Mouse (Mus musculus) Patski (cell line): ENCODE data around the gene Kif2c. TPM values are rescaled to one million over a fixed set of nuclear protein-coding genes. Genes with fewer than 3 reads are reported as not detected.
A peak's percentile ranks its signal among the peaks of the same experiment; 100 is the strongest.
"Not testable (repeated sequence)": the region's sequence is repeated elsewhere in the genome, so short reads cannot be mapped to it uniquely, and the experiment has no call there.

Source experiments
- ATAC-seq: fragments of 100-300 bp; one replicate; pipeline ENCODE4 v1.8.0; 2021
- CTCF ChIA-PET: fragments of 350-600 bp; sonication (Branson Sonifier 250); formaldehyde crosslinking; loops from one replicate; lab custom pipeline; 2022; ENCODE audit warnings: inconsistent platforms; lab: Charles Lee
- POLR2A ChIA-PET: fragments of 350-600 bp; sonication (Branson Sonifier 250); formaldehyde crosslinking; loops from one replicate; lab custom pipeline; 2022; ENCODE audit warnings: antibody characterized with exemption, inconsistent platforms; lab: Charles Lee
- DNase-seq: peaks from one replicate; pipeline ENCODE4 v3.0.0-alpha.2; 2011; ENCODE audit warnings: low read depth, low spot score
- H3K27me3 ChIP-seq: fragments of 371-371 bp; one replicate; pipeline ENCODE4 v1.5.1; 2021
- CTCF ChIP-seq: fragments of 100-300 bp; IDR thresholded peaks from one replicate; pipeline ENCODE4 v1.5.1; 2021
- in situ Hi-C: fragments of 300-500 bp; cut with MboI; formaldehyde crosslinking; loops from 3 replicates; pipeline ENCODE4 v1.11.1; 2018; ENCODE audit warnings: low pct_unique_long_range_greater_than_20kb, mixed read lengths
- polyA plus RNA-seq: library from polyadenylated mRNA; unstranded; gene quantifications from one replicate; pipeline ENCODE4 v1.2.3, GENCODE M21; 2021

The Kif2c gene
- polyA plus RNA-seq, 1 experiment from 2014 or later = 26.4 TPM

DNA sequence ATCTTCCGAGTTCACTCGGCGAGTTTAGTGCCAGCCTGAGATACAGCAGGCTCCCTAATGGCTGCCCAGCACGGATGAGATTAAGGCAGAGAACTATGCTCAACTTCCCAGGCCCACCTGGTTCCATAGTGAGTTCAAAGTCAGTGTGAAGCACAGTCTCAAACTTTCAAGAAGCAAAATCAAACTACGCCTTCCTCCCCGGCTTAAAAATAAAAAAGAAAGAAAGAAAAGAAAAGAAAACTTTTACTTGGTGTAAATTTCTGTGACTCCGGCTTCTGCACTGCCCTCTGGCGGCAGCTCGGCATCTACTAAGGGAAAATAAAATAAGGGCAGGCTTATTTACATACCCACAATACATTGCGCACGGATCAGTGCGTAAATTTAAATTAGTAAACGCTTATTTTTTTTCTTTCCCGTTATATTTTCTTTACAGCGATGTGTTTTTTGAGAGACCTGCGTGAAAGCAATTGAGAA lies 7.0 kb upstream of the Kif2c start:
- TF ChIP-seq CTCF = peak; percentile 73
- in situ Hi-C loops = no loop called here
- ChIA-PET POLR2A (interaction anchor here (0.5 to 0.9 kb wide), 2 partner anchors 21 to 27 kb away, joined by 3 read pairs; no protein-coding TSS in a partner anchor), CTCF (interaction anchor here (0.8 to 2.5 kb wide), 11 partner anchors 10 to 45 kb away, joined by 3 to 13 read pairs (median 4); no protein-coding TSS in a partner anchor)
- ATAC-seq (no peak), DNase-seq (peak; percentile 65)
- H3K27me3 ChIP-seq = no peaks in the 10 kb centered on the region

DNA sequence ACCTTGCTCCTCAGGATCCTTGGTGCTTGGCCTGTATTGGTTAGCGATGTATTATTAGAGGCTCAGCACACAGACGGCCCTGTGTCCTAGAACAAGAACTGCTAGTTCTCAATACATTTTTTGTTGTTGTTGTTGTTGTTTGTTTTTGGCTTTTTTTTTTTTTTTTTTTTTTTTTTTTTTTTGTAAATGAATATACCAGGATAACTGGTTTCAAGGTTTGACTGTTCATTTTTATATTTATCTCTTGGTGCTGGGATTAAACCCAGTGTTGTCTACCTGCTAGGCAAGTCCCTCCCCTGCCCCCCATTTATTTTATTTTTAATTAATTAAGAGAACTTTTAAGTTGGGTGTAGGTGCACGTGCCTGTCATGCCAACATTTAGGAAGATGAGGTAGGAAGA lies 6.5 kb upstream of the Kif2c start:
- ChIA-PET CTCF (interaction anchor here (0.8 to 2.1 kb wide), 9 partner anchors 11 to 45 kb away, joined by 3 to 6 read pairs (median 4); no protein-coding TSS in a partner anchor), POLR2A (interaction anchor here (0.5 to 0.9 kb wide), 2 partner anchors 20 to 27 kb away, joined by 3 read pairs; no protein-coding TSS in a partner anchor)
- no peak for TF ChIP-seq CTCF
- in situ Hi-C loops = no loop called here
- no peaks in the 10 kb centered on the region for H3K27me3 ChIP-seq
- DNase-seq (no peak), ATAC-seq (no peak)

DNA sequence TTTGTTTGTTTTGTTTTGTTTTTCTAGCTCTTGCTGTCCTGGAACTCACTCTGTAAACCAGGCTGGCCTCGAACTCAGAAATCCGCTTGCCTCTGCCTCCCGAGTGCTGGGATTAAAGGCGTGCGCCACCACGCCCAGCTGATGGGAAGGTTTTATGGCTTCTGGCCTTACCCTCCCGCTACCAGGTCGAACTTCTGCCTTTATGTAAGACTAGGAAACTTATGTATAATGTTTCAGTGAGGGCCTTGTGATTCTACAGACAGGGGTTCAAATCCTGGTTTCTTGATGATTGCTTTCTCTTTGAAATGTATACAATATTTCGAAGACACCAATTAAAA lies 289 bp upstream of the Kif2c start:
- DNase-seq, in situ Hi-C loops, H3K27me3 ChIP-seq, POLR2A ChIA-PET, CTCF ChIA-PET: not testable (repeated sequence)
- ATAC-seq = peak; percentile 17

DNA sequence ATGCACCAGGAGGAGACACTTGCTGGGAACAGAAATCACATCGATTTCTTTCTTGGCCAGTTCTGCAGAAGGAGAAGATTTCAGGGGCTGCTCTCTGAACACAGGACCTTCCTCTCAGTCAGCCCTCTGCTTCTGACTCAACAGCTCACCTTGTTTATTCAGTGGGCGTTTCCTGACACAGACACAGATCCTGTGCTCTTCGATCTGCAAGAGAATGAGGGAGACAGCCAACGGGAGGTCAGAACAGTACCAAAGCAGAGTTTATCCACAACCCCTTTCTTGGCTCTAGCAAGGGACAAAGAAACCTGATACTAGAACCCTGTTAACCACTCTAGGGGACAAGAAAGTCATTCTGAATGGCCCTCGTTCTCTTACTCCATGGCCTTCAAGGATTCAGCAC lies 12.5 kb downstream of the Kif2c start:
- ChIA-PET CTCF (interaction anchor here (1.4 to 1.7 kb wide), 2 partner anchors 11 to 14 kb away, joined by 3 to 5 read pairs; partner anchors contain the start of gene Rps8), POLR2A (interaction anchor here (1.4 kb wide), 1 partner anchor 14 kb away, joined by 6 read pairs; the partner anchor contains the start of gene Rps8)
- in situ Hi-C loops = no loop called here
- DNase-seq = no peak
- no peak for ATAC-seq
- H3K27me3 ChIP-seq = no peaks in the 10 kb centered on the region
- no peak for TF ChIP-seq CTCF

DNA sequence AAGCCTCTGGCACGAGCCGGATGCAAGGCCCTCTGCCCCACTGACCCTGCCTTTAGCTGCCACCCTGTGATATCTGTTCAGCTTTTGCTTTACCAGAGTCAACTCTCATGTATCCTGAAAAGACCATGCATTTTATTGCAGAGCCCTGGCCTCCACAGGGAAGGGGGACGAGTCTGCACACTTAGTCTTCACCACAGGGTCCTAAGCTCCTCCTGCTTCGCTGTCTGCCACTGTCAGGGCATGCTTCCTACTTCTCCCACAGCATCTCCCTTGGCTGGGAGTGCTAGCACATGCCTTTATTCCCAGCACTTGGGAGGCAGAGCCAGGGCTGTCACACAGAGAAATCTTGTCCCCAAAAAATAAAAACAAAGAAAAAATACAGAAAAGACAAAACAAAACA lies 21.3 kb downstream of the Kif2c start:
- POLR2A ChIA-PET = no interaction called here
- no peak for DNase-seq
- ATAC-seq = no peak
- CTCF ChIA-PET = interaction anchor here (1.0 to 1.7 kb wide), 4 partner anchors 8 to 86 kb away, joined by 3 to 5 read pairs (median 3); no protein-coding TSS in a partner anchor
- TF ChIP-seq CTCF = no peak
- in situ Hi-C loops = no loop called here
- no peaks in the 10 kb centered on the region for H3K27me3 ChIP-seq

DNA sequence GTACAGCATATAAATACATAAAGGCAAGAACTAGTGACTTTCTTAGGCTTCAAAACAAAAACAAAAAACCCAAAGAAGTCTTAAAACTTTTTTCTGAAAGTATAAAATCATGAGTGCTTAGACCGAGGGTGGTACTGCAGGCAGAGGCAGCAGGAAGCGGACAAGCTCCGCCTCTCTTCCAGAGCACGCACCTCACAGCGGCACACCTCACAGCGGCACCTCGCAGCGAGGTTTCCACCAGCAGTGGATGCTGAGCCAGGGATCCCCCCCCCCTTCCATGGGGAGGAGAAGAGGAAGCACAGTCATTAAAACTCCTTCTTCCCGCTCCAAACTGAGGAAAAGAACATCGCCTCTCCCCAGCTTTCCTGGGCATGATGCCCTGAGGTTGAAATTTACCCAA lies 22.8 kb downstream of the Kif2c start:
- no peaks in the 10 kb centered on the region for H3K27me3 ChIP-seq
- no peak for TF ChIP-seq CTCF
- ATAC-seq (no peak), DNase-seq (no peak)
- in situ Hi-C loops = no loop called here
- ChIA-PET POLR2A (no interaction called here), CTCF (interaction anchor here (1.3 to 2.1 kb wide), 3 partner anchors 10 to 17 kb away, joined by 4 to 5 read pairs (median 5); no protein-coding TSS in a partner anchor)

DNA sequence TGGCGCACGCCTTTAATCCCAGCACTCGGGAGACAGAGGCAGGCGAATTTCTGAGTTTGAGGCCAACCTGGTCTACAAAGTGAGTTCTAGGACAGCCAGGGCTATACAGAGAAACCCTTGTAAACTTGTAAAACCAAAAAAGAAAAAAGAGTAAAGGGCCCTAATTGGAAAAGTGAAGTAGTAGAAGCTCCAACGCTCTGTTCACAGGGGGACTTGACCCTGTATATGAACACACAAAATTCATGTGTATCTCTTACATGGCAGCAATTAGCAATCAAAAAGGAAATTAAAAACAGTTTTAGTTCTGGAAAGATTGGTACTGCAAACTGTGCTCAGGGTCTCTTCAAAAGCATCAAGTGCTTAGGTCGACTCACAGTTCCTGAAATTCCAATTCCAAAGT lies 26.1 kb downstream of the Kif2c start:
- CTCF ChIA-PET = interaction anchor here (0.9 to 4.0 kb wide), 3 partner anchors 10 to 22 kb away, joined by 3 to 13 read pairs (median 3); no protein-coding TSS in a partner anchor
- POLR2A ChIA-PET = interaction anchor here (0.7 to 1.9 kb wide), 5 partner anchors 13 to 57 kb away, joined by 3 to 6 read pairs (median 3); no protein-coding TSS in a partner anchor

DNA sequence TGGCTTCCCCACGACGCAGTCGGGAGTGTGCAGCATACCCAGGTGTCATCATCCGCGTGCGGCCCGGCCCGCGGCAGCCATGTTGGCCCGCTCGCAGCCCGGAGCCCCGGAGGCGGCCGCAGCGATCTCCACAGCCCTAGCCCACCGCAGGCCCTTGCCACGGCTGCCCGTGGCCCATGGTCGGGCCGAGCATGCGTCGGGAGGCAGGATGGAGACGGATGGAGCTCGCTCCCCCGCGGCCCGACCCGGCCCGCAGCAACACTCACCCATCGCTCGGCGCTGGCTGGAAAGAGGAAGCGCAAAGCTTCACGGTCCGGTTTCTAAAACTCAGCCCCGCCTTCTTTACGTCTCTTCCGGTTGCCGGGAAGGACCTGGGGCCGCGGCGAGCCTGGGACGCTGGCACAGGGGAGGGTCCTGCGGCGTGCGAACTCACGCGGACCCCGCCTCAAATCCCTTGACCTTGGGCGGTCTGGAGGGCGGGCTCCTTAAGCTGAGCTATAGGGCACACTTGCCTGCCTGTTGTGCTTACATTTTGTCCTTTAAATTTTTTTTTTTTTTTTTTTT lies 26.6 kb downstream of the Kif2c start, which contains the start of gene Rps8:
TSS of gene Rps8 (minus strand) at position 452 of the 564 bp plus-strand sequence.
- CTCF ChIA-PET = interaction anchor here (0.9 to 4.0 kb wide), 3 partner anchors 10 to 22 kb away, joined by 3 to 13 read pairs (median 3); no protein-coding TSS in a partner anchor
- POLR2A ChIA-PET = interaction anchor here (0.7 to 1.9 kb wide), 7 partner anchors 9 to 57 kb away, joined by 3 to 6 read pairs (median 4); no protein-coding TSS in a partner anchor
- no peaks in the 10 kb centered on the region for H3K27me3 ChIP-seq
- in situ Hi-C loops = no loop called here
- peak; percentile 82 for ATAC-seq
- TF ChIP-seq CTCF = no peak
- peak; percentile 33 for DNase-seq

More for the DNA sequence above, 26.1 kb downstream of the Kif2c start:
- no peaks in the 10 kb centered on the region for H3K27me3 ChIP-seq
- no peak for TF ChIP-seq CTCF
- in situ Hi-C loops = no loop called here
- ATAC-seq (no peak), DNase-seq (no peak)

DNA sequence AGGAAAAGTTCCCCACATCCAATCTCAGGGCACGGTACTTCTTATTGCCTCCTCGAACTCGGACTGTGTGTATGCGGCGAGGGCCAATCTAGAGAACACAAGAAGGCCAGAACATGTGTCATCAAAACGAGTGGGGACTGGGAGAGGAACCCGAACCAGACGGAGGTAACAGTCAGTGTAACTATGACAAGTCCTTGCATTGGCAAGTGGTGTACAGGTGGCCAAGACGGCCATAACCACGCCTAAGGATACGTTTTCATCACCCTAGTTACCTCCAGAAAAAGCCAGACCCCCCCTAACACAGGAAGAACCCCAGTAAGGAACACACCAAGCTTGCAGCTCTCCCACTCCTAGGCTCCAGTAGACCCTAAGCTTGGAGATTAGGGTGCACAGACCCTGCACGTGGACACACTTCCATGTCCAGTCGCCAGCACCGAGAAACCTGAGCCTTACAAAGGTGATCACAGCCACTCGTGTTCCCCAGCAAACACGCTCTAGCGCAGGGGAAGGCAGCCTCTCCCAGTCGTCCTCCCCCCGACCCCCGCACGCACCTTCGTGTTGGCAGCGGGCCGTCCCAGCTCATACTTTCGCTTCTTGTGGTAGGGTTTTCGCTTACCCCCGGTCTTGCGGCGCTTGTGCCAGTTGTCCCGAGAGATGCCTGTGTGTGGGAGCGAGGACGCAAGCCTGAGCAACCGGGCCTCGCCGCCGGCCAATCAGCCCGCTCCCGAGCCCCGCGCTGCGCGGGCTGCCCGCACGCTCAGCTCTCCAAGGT lies 27.2 kb downstream of the Kif2c start:
- ChIA-PET POLR2A (interaction anchor here (1.1 to 1.9 kb wide), 6 partner anchors 9 to 26 kb away, joined by 3 to 6 read pairs (median 4); no protein-coding TSS in a partner anchor), CTCF (interaction anchor here (0.9 to 4.0 kb wide), 3 partner anchors 9 to 23 kb away, joined by 3 to 13 read pairs (median 3); no protein-coding TSS in a partner anchor)
- ATAC-seq = peak; percentile 22

DNA sequence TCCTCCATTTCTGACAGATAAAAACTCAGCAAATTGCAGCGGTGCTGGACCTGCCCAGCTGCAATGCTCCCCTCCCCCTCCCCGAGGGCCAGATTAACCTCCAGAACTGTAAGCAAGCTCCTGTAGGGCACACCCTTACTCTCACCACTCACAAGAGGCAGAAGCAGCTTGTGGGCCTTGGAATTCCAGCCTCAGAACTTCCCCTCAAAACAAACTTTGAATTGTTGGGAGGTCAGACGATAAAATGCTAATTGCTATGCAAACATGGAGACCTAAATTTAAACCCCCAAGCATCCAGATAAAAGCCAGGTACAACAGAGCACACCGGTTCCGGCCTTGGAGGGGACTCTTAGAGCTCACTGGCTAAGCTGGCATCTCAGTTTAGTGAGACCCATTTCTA lies 29.7 kb downstream of the Kif2c start:
- in situ Hi-C loops = loop anchor here (5.0 kb wide), 1 partner anchor 65 kb away; no protein-coding TSS in a partner anchor
- H3K27me3 ChIP-seq = no peaks in the 10 kb centered on the region
- ChIA-PET CTCF (interaction anchor here (0.9 to 1.2 kb wide), 2 partner anchors 32 to 37 kb away, joined by 3 to 4 read pairs; no protein-coding TSS in a partner anchor), POLR2A (no interaction called here)
- no peak for TF ChIP-seq CTCF
- ATAC-seq (no peak), DNase-seq (no peak)

More for the DNA sequence above, 27.2 kb downstream of the Kif2c start:
- in situ Hi-C loops = no loop called here
- TF ChIP-seq CTCF = no peak
- DNase-seq = no peak
- no peaks in the 10 kb centered on the region for H3K27me3 ChIP-seq
